Comparison of ENCODE assay signal across 17 mouse cellular contexts in genomic region chr12:21493471-21493870, GRCm38 (mm10).
DNase-seq lines count a peak whose midpoint lies in the region; ATAC-seq lines count a peak whose summit lies in the region.
"Had no signal": no experiment of that assay in that cellular context is flagged by ENCODE, and none has a peak within 500 bp of the region (broad histone marks: within the 10 kb centered on the region; RNA-seq: fewer than 3 reads in every experiment).

No protein-coding gene starts in this region.

- H3K4me2 ChIP-seq in midbrain, embryonic 12.5 days (replicated peaks) = no peak overlapping the region
- H3K4me2 ChIP-seq: embryonic facial prominence, embryonic 12.5 days; limb, embryonic 15.5 days; lung, embryonic 14.5 days; neural tube, embryonic 12.5 days had no signal

- no peak overlapping the region for H3K9ac ChIP-seq in midbrain, embryonic 12.5 days (replicated peaks)
- H3K9ac ChIP-seq: embryonic facial prominence, embryonic 12.5 days; limb, embryonic 15.5 days; lung, embryonic 14.5 days; neural tube, embryonic 12.5 days had no signal

- no peak overlapping the region for H3K27ac ChIP-seq in midbrain, embryonic 12.5 days (replicated peaks)
- H3K27ac ChIP-seq: embryonic facial prominence, embryonic 12.5 days; limb, embryonic 15.5 days; neural tube, embryonic 12.5 days had no signal

- H3K9me3 ChIP-seq in midbrain, embryonic 12.5 days = no peaks in the 10 kb centered on the region
- H3K9me3 ChIP-seq: limb, embryonic 15.5 days; neural tube, embryonic 12.5 days had no signal

- no peaks in the 10 kb centered on the region for H3K27me3 ChIP-seq in midbrain, embryonic 12.5 days
- H3K27me3 ChIP-seq: embryonic facial prominence, embryonic 12.5 days; limb, embryonic 15.5 days; megakaryocyte, embryonic 14.5 days; neural tube, embryonic 12.5 days had no signal

- 31% methylated on average over 3 of the region's 3 CpGs for WGBS in midbrain, embryonic 12.5 days

- intact Hi-C loops in left cerebral cortex, postnatal 14 days (cut with DNase I) = no loop called here

- H3K4me1 ChIP-seq in midbrain, embryonic 12.5 days = peaks cover 8% of the 10 kb centered on the region
- H3K4me1 ChIP-seq: embryonic facial prominence, embryonic 12.5 days; limb, embryonic 15.5 days; megakaryocyte, embryonic 14.5 days; neural tube, embryonic 12.5 days had no signal

- H3K4me3 ChIP-seq in midbrain, embryonic 12.5 days = no peak overlapping the region
- H3K4me3 ChIP-seq: embryonic facial prominence, embryonic 12.5 days; limb, embryonic 15.5 days; megakaryocyte, embryonic 14.5 days; neural tube, embryonic 12.5 days had no signal

- H3K36me3 ChIP-seq in midbrain, embryonic 12.5 days = no peaks in the 10 kb centered on the region
- H3K36me3 ChIP-seq: embryonic facial prominence, embryonic 12.5 days; limb, embryonic 15.5 days; neural tube, embryonic 12.5 days had no signal

- peak; percentile 38; the same call in 1 of the 2 replicates for ATAC-seq in midbrain, embryonic 12.5 days (ENCODE audit: low FRiP score, low read depth)

- peak; percentile 15 for DNase-seq in embryo, embryonic 11 days
- no peak for DNase-seq in embryo, embryonic 10 days (ENCODE audit: low spot score)
- DNase-seq in left cerebral cortex, postnatal 14 days (ENCODE audit: low spot score in 2 of 2) = peak; percentile 34 to 52
- DNase-seq in left cerebral cortex, adult 8-10 months (ENCODE audit: low spot score in 2 of 2) = no peak
- peak; percentile 49 for DNase-seq in right cerebral cortex, postnatal 25 days
- DNase-seq in urinary bladder, postnatal 10 days (ENCODE audit: low spot score) = no peak
- DNase-seq in gastrocnemius, postnatal 10 days = no peak
- DNase-seq: adrenal gland, postnatal 36 days; cerebellum, adult 11 months; kidney, adult 2 months; lung, embryonic 14.5 days; thymus, postnatal 14 days had no signal

Comparison
In these comparisons a context has a peak if more than half of its experiments do, and no peak if none do; other contexts are left out.
1. DNase-seq: peak in embryo, embryonic 11 days (single experiment), left cerebral cortex, postnatal 14 days (2 of 2) and right cerebral cortex, postnatal 25 days (single experiment); none in embryo, embryonic 10 days (single experiment), left cerebral cortex, adult 8-10 months (0 of 2), urinary bladder, postnatal 10 days (single experiment) and gastrocnemius, postnatal 10 days (single experiment).